Mouse (Mus musculus) heart, embryonic 11.5 days (tissue): ENCODE results near the gene Vcan. TPM values are rescaled to one million over a fixed set of nuclear protein-coding genes. Genes with fewer than 3 reads are reported as not detected.
A peak's percentile ranks its signal among the peaks of the same experiment; 100 is the strongest.
"Not testable (repeated sequence)": the region's sequence is repeated elsewhere in the genome, so short reads cannot be mapped to it uniquely, and the experiment has no call there.

Experiments used
- ATAC-seq: fragments of 200-750 bp; cut with Nextera tagmentation; replicated peaks from 2 replicates; pipeline ENCODE4 v1.8.0; 2017; ENCODE audit warnings: moderate library complexity; ENCODE audit not compliant: insufficient number of reproducible peaks, low FRiP score, low TSS enrichment
- H3K27ac ChIP-seq: fragments of 300-500 bp; sonication (generic); 2 replicates; pipeline ENCODE4 v1.5.1; 2014; ENCODE audit warnings: mild to moderate bottlenecking, low read depth, low read length
- H3K27me3 ChIP-seq: fragments of 300-500 bp; sonication (generic); 2 replicates; pipeline ENCODE4 v1.6.1; 2014; ENCODE audit warnings: mild to moderate bottlenecking, low read length, mixed read lengths; ENCODE audit not compliant: control insufficient read depth, insufficient read depth
- H3K36me3 ChIP-seq: fragments of 300-500 bp; sonication (generic); 2 replicates; pipeline ENCODE4 v1.6.1; 2014; ENCODE audit warnings: mild to moderate bottlenecking, low read length, moderate library complexity, mixed read lengths; ENCODE audit not compliant: control insufficient read depth, insufficient read depth
- H3K4me1 ChIP-seq: fragments of 300-500 bp; sonication (generic); 2 replicates; pipeline ENCODE4 v1.6.1; 2014; ENCODE audit warnings: low read length; ENCODE audit not compliant: control insufficient read depth, insufficient read depth
- H3K4me2 ChIP-seq: fragments of 300-500 bp; sonication (generic); 2 replicates; pipeline ENCODE4 v1.6.1; 2014; ENCODE audit warnings: mild to moderate bottlenecking, moderate library complexity
- H3K4me3 ChIP-seq: fragments of 300-500 bp; sonication (generic); 2 replicates; pipeline ENCODE4 v1.5.1; 2014; ENCODE audit warnings: low read depth, low read length
- H3K9ac ChIP-seq: fragments of 300-500 bp; sonication (generic); 2 replicates; pipeline ENCODE4 v1.6.1; 2014; ENCODE audit warnings: mild to moderate bottlenecking, low read depth, low read length, moderate library complexity
- H3K9me3 ChIP-seq: fragments of 300-500 bp; sonication (generic); replicated peaks from 2 replicates; pipeline ENCODE4 v1.6.1; 2016; ENCODE audit warnings: low read length; ENCODE audit not compliant: control insufficient read depth
- WGBS: fragments of 180-500 bp; shearing (Covaris S2); extraction: QIAGEN DNeasy Blood & Tissue Kit; methylation state at CpG from one replicate; pipeline ENCODE4 v1.1.7; 2014; ENCODE audit not compliant: insufficient replicate concordance; 5-methylcytosine and 5-hydroxymethylcytosine counted together
- polyA plus RNA-seq: library from polyadenylated mRNA; unstranded; fragments of >200 nt; fragmentation: Nextera tagmentation; extraction: Ambion mirVana; gene quantifications from 2 replicates; pipeline ENCODE4 v1.2.1, GENCODE M21; 2014

Gene Vcan
- polyA plus RNA-seq, 1 experiment from 2014 or later = 183 TPM

DNA sequence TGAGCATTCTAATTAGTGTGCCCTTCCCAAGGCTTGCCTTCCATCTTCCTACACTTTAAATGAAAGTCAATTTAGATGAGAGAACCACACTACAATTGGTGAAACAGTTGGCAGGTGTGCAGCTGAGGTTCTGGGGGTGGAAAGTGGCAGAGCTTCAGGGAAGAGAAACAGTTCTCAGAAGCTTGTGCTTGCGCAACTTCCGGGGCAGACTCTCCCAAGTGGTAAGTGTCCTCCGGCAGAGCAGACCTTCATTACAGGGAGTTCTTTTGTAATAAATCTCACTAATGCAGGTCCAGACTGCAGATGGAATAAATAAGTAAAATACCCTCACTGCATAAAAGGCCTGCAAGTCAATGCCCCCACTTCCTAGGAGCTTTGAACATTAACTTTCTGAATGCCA is 23.7 kb upstream of the Vcan start:
- Histone ChIP-seq H3K36me3 (no peaks in the 10 kb centered on the region), H3K9me3 (no peaks in the 10 kb centered on the region), H3K4me3 (no peak overlapping the region), H3K27ac (no peak overlapping the region), H3K27me3 (no peaks in the 10 kb centered on the region), H3K9ac (no peak overlapping the region), H3K4me1 (peaks cover 2% of the 10 kb centered on the region; the same call in 1 of the 2 replicates), H3K4me2 (no peak overlapping the region)
- ATAC-seq = no peak
- 83% methylated on average over 3 of the region's 3 CpGs for WGBS

DNA sequence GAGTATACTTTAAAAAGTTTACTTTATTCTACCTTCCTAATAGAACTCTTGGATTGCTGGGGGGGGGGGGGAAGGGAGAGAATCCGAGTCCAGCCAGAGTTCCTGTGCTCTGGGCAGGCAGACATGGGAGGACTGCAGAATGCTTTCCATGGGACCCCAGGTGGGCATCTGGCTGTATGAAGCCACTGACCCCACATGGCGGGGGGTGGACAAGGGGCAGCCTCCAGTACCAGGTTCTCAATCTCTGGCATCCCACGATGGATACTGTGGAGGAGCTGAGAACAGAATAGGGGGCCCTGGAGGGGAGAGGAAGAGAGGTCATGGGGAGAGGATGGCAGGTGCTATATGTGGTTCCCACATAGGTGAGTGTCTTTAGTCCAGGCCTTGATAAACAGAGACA is 20.0 kb upstream of the Vcan start:
- no peaks in the 10 kb centered on the region for H3K27me3 ChIP-seq
- WGBS = 68% methylated on average over 3 of the region's 3 CpGs
- ATAC-seq = no peak
- H3K4me3 ChIP-seq = no peak overlapping the region
- H3K27ac ChIP-seq = no peak overlapping the region
- H3K9me3 ChIP-seq = no peaks in the 10 kb centered on the region
- H3K9ac ChIP-seq = no peak overlapping the region
- H3K4me2 ChIP-seq = no peak overlapping the region
- H3K36me3 ChIP-seq = no peaks in the 10 kb centered on the region
- H3K4me1 ChIP-seq = peaks cover 10% of the 10 kb centered on the region

DNA sequence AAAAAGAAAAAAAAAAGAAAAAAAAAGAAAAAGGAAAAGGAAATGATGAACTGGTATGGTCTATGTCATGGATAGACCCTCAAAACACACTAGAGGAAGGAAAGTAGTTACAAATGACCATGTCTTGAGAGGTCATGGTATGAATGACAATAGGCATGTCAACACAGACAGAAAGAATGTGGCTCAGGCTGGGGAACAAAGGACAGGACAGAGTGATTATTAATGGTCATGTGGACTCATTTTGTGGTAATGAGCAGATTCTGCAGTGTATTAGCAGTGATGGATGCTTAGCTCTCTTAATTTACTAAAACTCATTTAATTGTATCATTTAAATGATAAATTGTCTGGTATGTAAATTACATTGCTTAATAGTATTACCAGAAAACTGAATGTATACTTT is 14.0 kb upstream of the Vcan start:
- H3K9ac ChIP-seq = no peak overlapping the region
- no peak overlapping the region for H3K27ac ChIP-seq
- no peak overlapping the region for H3K4me3 ChIP-seq
- peaks cover 10% of the 10 kb centered on the region for H3K4me1 ChIP-seq
- no peak for ATAC-seq
- H3K27me3 ChIP-seq = no peaks in the 10 kb centered on the region
- no peaks in the 10 kb centered on the region for H3K9me3 ChIP-seq
- no peaks in the 10 kb centered on the region for H3K36me3 ChIP-seq
- H3K4me2 ChIP-seq = no peak overlapping the region

DNA sequence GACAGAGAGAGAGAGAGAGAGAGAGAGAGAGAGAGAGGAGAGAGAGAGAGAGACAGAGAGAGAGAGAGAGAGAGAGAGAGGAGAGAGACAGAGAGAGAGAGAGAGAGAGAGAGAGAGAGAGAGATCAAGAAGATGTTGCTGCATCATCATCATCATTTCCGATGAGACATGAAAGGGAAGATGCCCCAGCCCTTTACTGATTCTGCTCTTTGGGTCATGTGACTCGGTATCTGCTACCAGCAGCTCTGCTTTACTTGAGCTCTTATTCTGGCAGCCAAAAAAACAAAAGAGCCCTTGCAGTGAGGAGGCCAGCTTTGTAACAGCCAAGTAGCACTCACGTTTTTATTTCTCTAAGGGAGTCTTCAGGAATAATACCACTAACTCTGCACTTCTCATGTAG is 8.3 kb upstream of the Vcan start:
- H3K27me3 ChIP-seq, H3K27ac ChIP-seq, H3K4me3 ChIP-seq, ATAC-seq, H3K9ac ChIP-seq, H3K36me3 ChIP-seq, H3K4me1 ChIP-seq, H3K4me2 ChIP-seq, H3K9me3 ChIP-seq: not testable (repeated sequence)
- 23% methylated on average over 3 of the region's 3 CpGs for WGBS

DNA sequence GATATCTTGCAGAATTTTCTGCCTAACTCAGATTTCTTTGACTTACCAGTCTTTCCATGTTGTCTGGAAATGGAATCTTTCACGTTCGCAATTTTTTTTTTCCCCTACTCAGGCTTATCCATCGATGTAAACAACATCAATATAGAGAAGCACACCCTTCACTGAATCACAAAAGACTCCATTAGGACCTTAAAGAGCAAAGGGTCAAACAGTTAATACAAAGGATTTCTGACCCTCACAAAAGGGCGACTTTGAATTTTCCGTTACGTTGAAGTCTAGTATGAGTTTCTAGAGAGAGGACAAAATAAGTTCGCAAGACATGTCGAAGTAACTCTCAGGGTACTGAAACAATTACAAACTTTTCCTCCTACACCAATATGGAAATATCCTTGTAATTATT is 892 bp upstream of the Vcan start:
- Histone ChIP-seq H3K4me1 (peaks cover 11% of the 10 kb centered on the region), H3K27me3 (no peaks in the 10 kb centered on the region), H3K4me2 (peak overlapping the region; percentile 83), H3K4me3 (peak overlapping the region; percentile 79), H3K36me3 (no peaks in the 10 kb centered on the region), H3K27ac (peak overlapping the region; percentile 92), H3K9me3 (no peaks in the 10 kb centered on the region), H3K9ac (peak overlapping the region; percentile 95)
- no peak for ATAC-seq
- WGBS = 17% methylated on average over 8 of the region's 8 CpGs

DNA sequence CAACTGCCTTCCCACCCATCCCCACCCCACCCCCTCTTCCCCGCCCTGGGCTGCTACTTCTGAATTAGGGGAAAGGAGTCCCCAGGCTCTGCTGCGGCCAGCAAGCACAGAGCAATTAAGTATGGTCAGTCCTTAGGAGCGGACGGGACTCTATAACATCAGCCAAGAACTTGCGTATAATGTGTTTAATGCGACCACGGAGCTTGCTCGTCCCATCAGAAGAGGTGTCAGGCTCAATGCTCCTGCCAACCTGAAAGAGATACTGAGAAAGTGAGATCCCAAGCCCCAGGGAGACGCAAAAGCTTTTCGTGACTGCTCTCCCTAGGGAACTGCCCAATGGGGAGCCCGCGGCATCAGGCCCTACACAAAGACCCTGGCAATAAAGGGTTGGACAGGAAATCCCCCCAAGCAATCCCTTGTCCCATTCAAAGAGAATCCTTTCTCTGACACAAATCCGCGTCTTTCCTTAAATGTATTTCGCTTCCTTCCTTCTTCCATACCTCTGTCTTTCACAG is 434 bp upstream of the Vcan start:
- peak overlapping the region; percentile 95 for H3K9ac ChIP-seq
- H3K4me2 ChIP-seq = peak overlapping the region; percentile 83
- ATAC-seq = no peak
- H3K4me3 ChIP-seq = peak overlapping the region; percentile 79
- no peaks in the 10 kb centered on the region for H3K27me3 ChIP-seq
- peak overlapping the region; percentile 92 for H3K27ac ChIP-seq
- peaks cover 8% of the 10 kb centered on the region for H3K4me1 ChIP-seq
- no peaks in the 10 kb centered on the region for H3K36me3 ChIP-seq
- 2% methylated on average over 15 of the region's 15 CpGs for WGBS
- H3K9me3 ChIP-seq = no peaks in the 10 kb centered on the region

DNA sequence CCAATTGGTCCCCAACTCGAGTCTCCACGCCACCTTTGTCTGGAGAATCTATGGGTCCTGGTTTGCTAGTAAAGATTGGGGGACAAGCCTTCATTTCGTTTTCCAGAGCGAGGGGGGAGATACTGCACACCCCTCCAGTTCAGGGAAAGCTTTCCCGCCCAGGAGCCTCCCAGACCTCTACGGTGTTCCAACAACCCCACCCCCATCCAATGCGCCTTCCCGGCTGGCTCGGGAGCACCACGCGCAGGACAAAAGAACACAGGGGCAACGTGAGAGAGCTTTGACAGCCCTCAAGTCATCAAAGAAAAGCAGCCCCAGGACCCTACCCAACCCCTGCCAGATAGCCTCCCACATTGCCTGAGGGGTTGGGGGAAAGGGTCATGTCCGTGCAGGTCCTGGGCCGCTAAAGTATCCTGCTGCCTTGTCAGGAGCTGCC is 1.2 kb downstream of the Vcan start:
- no peaks in the 10 kb centered on the region for H3K36me3 ChIP-seq
- peaks cover 11% of the 10 kb centered on the region; the same call in 1 of the 2 replicates for H3K4me1 ChIP-seq
- H3K4me2 ChIP-seq = peak overlapping the region; percentile 83
- peak overlapping the region; percentile 79 for H3K4me3 ChIP-seq
- peak; percentile 36; the same call in 1 of the 2 replicates for ATAC-seq
- H3K9me3 ChIP-seq = no peaks in the 10 kb centered on the region
- WGBS = under 1% methylated on average over 14 of the region's 14 CpGs
- H3K27me3 ChIP-seq = no peaks in the 10 kb centered on the region
- peak overlapping the region; percentile 95 for H3K9ac ChIP-seq
- H3K27ac ChIP-seq = peak overlapping the region; percentile 92

DNA sequence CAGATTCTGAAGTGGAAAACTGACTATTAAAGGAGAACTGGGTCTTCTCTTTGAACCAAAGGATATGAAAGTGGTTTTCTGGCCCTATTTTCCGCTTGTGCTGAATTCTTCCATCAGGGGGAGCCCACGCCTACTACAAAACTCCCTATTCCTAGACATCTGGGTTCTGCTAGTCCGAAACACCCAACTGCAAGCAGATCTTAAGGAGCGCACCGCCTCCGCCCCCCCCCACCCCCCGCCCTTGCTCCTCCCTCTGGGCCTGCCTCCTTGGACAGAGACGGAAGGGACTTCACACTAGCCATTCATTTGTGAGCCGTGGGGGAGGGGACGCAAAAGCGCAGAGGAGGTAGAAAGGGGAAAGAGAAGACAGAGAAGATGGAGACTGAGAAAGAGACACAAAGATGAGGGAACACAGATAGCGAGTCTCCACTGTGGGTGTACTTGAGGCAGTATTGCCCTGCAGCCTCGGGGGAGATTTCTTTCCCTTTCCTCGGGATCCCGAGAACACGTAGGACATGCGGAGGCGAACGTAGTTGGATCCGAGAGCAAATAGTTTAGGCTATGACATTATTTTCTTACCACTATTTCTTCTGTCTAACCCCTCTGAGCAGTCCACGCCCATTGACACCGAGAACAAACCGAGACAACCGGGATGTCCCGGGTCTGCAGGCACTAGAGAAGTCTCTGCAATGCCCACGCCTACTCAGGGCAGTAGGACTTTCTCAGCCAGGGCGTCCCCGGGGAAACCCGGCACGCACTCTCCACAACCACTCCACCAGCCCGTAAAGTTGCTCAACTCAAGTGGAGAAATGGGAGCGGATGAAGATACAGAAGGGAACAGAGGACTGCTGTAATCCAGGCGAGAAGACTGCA is 1.8 kb downstream of the Vcan start:
- Histone ChIP-seq H3K9ac (peak overlapping the region; percentile 95), H3K36me3 (no peaks in the 10 kb centered on the region), H3K9me3 (no peaks in the 10 kb centered on the region), H3K4me2 (peak overlapping the region; percentile 83), H3K4me3 (peak overlapping the region; percentile 79), H3K27me3 (no peaks in the 10 kb centered on the region), H3K4me1 (peaks cover 15% of the 10 kb centered on the region), H3K27ac (peak overlapping the region; percentile 92)
- ATAC-seq = peak; percentile 76
- under 1% methylated on average over 33 of the region's 33 CpGs for WGBS
